Mouse (Mus musculus) kidney, postnatal 0 days (tissue): ENCODE data around the gene Sbf2. TPM values are rescaled to one million over a fixed set of nuclear protein-coding genes. Genes with fewer than 3 reads are reported as not detected.

Experiments
- ATAC-seq: fragments of 200-750 bp; cut with Nextera tagmentation; replicated peaks from 2 replicates; pipeline ENCODE4 v1.8.0; 2017; ENCODE audit warnings: low read depth, moderate number of reproducible peaks, moderate TSS enrichment, moderate library complexity; ENCODE audit not compliant: low FRiP score
- DNase-seq: peaks from one replicate; pipeline ENCODE4 v3.0.0-alpha.2; 2016; ENCODE audit warnings: low spot score
- H3K27ac ChIP-seq: fragments of 300-500 bp; sonication (generic); 2 replicates; pipeline ENCODE4 v1.5.1; 2014; ENCODE audit warnings: mild to moderate bottlenecking
- H3K27me3 ChIP-seq: fragments of 300-500 bp; sonication (generic); 2 replicates; pipeline ENCODE4 v1.6.1; 2014; ENCODE audit warnings: low read length, mixed read lengths; ENCODE audit not compliant: insufficient read depth
- H3K36me3 ChIP-seq: fragments of 300-500 bp; sonication (generic); 2 replicates; pipeline ENCODE4 v1.6.1; 2014; ENCODE audit warnings: low read length, mixed read lengths; ENCODE audit not compliant: insufficient read depth
- H3K4me1 ChIP-seq: fragments of 300-500 bp; sonication (generic); replicated peaks from 2 replicates; pipeline ENCODE4 v1.6.1; 2014; ENCODE audit warnings: antibody characterized with exemption, low read length, mixed read lengths; ENCODE audit not compliant: insufficient read depth
- H3K4me2 ChIP-seq: fragments of 300-500 bp; sonication (generic); 2 replicates; pipeline ENCODE4 v1.6.1; 2014; ENCODE audit warnings: mild to moderate bottlenecking, low read length, moderate library complexity, mixed read lengths
- H3K4me3 ChIP-seq: fragments of 300-500 bp; sonication (generic); replicated peaks from 2 replicates; pipeline ENCODE4 v1.5.1; 2014; ENCODE audit warnings: low read depth, low read length
- H3K9ac ChIP-seq: fragments of 300-500 bp; sonication (generic); 2 replicates; pipeline ENCODE4 v1.6.1; 2014; ENCODE audit warnings: low read depth, low read length
- H3K9me3 ChIP-seq: fragments of 300-500 bp; sonication (generic); replicated peaks from 2 replicates; pipeline ENCODE4 v1.6.1; 2016; ENCODE audit warnings: low read length, inconsistent platforms, mixed read lengths
- CTCF ChIP-seq: IDR thresholded peaks from 2 replicates; pipeline ENCODE4 v1.5.1; 2016; ENCODE audit warnings: antibody characterized with exemption, low read depth, mild to moderate bottlenecking, moderate library complexity
- WGBS: fragments of 180-500 bp; shearing (Covaris S2); extraction: QIAGEN DNeasy Blood & Tissue Kit; methylation state at CpG from one replicate; pipeline ENCODE4 v1.1.7; 2014; 5-methylcytosine and 5-hydroxymethylcytosine counted together
- polyA plus RNA-seq: library from polyadenylated mRNA; unstranded; fragments of >200 nt; fragmentation: Nextera tagmentation; extraction: Ambion mirVana; gene quantifications from 2 replicates; pipeline ENCODE4 v1.2.1, GENCODE M21; 2015

Sbf2 gene
- polyA plus RNA-seq, 1 experiment from 2014 or later = 27.5 TPM

GRCm38 (mm10) chr7:110361516-110361915 is 253.2 kb downstream of the Sbf2 start:
- no peak for ATAC-seq
- H3K9me3 ChIP-seq = no peaks in the 10 kb centered on the region
- H3K4me3 ChIP-seq = no peak overlapping the region
- no peak for TF ChIP-seq CTCF
- H3K27me3 ChIP-seq = no peaks in the 10 kb centered on the region
- H3K4me2 ChIP-seq = no peak overlapping the region
- 87% methylated on average over 1 of the region's 1 CpGs for WGBS
- no peak for DNase-seq
- no peak overlapping the region for H3K9ac ChIP-seq
- peaks cover 27% of the 10 kb centered on the region for H3K36me3 ChIP-seq
- no peaks in the 10 kb centered on the region for H3K4me1 ChIP-seq
- no peak overlapping the region for H3K27ac ChIP-seq

GRCm38 (mm10) chr7:110359391-110359790 is 255.3 kb downstream of the Sbf2 start:
- WGBS = 98% methylated on average over 2 of the region's 2 CpGs
- DNase-seq = no peak
- peaks cover 18% of the 10 kb centered on the region for H3K36me3 ChIP-seq
- no peak for TF ChIP-seq CTCF
- no peaks in the 10 kb centered on the region for H3K9me3 ChIP-seq
- ATAC-seq = no peak
- H3K27ac ChIP-seq = no peak overlapping the region
- H3K4me1 ChIP-seq = no peaks in the 10 kb centered on the region
- H3K4me3 ChIP-seq = no peak overlapping the region
- H3K9ac ChIP-seq = no peak overlapping the region
- H3K4me2 ChIP-seq = no peak overlapping the region
- no peaks in the 10 kb centered on the region for H3K27me3 ChIP-seq

DNA sequence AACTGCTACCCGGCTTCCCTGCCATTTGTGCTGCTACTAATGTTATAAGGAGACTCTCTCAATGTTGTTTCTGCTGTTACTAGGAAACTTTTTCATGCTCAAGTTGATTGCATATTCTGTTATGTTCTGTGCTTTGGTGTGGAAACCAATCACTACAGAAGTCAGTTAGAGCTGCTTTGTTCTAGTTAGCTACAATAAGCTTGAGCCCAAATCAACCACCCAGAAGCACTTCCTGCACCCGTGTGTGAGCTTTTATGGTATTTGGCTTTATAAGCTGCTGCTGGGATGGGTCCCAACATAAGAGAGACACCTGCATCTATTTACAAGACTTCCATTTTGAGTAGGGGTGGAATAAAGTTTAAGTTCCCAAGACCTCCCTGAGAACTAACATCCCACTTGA is 260.8 kb downstream of the Sbf2 start:
- no peak for TF ChIP-seq CTCF
- DNase-seq = no peak
- 53% methylated on average over 2 of the region's 2 CpGs for WGBS

GRCm38 (mm10) chr7:110347250-110347649 is 267.5 kb downstream of the Sbf2 start:
- H3K9me3 ChIP-seq = no peaks in the 10 kb centered on the region
- ATAC-seq (no peak), DNase-seq (no peak)
- H3K36me3 ChIP-seq = peaks cover 20% of the 10 kb centered on the region; the same call in 1 of the 2 replicates
- no peak overlapping the region for H3K4me3 ChIP-seq
- no peak for TF ChIP-seq CTCF
- H3K27ac ChIP-seq = no peak overlapping the region
- H3K4me1 ChIP-seq = no peaks in the 10 kb centered on the region
- no peak overlapping the region for H3K9ac ChIP-seq
- H3K27me3 ChIP-seq = no peaks in the 10 kb centered on the region
- no peak overlapping the region for H3K4me2 ChIP-seq
- 87% methylated on average over 1 of the region's 1 CpGs for WGBS

More for the DNA sequence above, 260.8 kb downstream of the Sbf2 start:
- peaks cover 16% of the 10 kb centered on the region; the same call in 1 of the 2 replicates for H3K36me3 ChIP-seq
- no peak overlapping the region for H3K4me2 ChIP-seq
- no peak for ATAC-seq
- no peak overlapping the region for H3K27ac ChIP-seq
- no peaks in the 10 kb centered on the region for H3K27me3 ChIP-seq
- no peaks in the 10 kb centered on the region for H3K9me3 ChIP-seq
- no peaks in the 10 kb centered on the region for H3K4me1 ChIP-seq
- H3K9ac ChIP-seq = no peak overlapping the region
- H3K4me3 ChIP-seq = no peak overlapping the region

DNA sequence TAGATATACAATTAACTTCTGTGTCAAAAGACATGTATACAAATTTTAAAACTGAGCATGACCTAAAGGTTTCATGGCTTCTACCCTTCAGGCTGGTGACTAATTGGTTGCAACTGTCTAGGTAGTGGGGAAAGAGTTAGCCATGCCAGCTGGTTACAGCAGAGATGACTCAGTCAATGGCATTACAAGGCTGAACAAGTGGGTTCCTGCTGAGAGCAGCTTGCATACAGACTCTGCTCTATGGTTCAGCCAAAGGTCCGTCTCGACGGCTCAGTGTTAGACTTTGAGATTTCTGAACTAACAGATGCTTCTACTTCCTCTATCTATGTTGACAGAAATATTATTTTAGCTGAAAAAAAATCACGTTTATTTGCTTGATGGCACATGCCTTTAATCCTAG is 277.1 kb downstream of the Sbf2 start:
- Histone ChIP-seq H3K4me3 (no peak overlapping the region), H3K9me3 (no peaks in the 10 kb centered on the region), H3K27me3 (no peaks in the 10 kb centered on the region), H3K4me2 (no peak overlapping the region), H3K4me1 (no peaks in the 10 kb centered on the region), H3K36me3 (peaks cover 28% of the 10 kb centered on the region; the same call in 1 of the 2 replicates), H3K9ac (no peak overlapping the region), H3K27ac (no peak overlapping the region)
- WGBS = 88% methylated on average over 4 of the region's 4 CpGs
- no peak for ATAC-seq
- TF ChIP-seq CTCF = no peak
- no peak for DNase-seq

GRCm38 (mm10) chr7:110325381-110326110 is 289.2 kb downstream of the Sbf2 start:
- Histone ChIP-seq H3K27ac (no peak overlapping the region), H3K4me3 (no peak overlapping the region), H3K9me3 (peaks cover 3% of the 10 kb centered on the region; the same call in 1 of the 2 replicates), H3K9ac (no peak overlapping the region), H3K36me3 (peaks cover 42% of the 10 kb centered on the region), H3K4me2 (no peak overlapping the region), H3K4me1 (no peaks in the 10 kb centered on the region), H3K27me3 (no peaks in the 10 kb centered on the region)
- ATAC-seq (no peak), DNase-seq (no peak)
- WGBS = 93% methylated on average over 5 of the region's 5 CpGs
- no peak for TF ChIP-seq CTCF

- Histone ChIP-seq H3K4me2 (no peak overlapping the region), H3K36me3 (peaks cover 42% of the 10 kb centered on the region), H3K4me1 (no peaks in the 10 kb centered on the region), H3K27ac (no peak overlapping the region), H3K9me3 (peaks cover 3% of the 10 kb centered on the region; the same call in 1 of the 2 replicates), H3K4me3 (no peak overlapping the region), H3K27me3 (no peaks in the 10 kb centered on the region), H3K9ac (no peak overlapping the region)
- ATAC-seq (no peak), DNase-seq (no peak)
- no peak for TF ChIP-seq CTCF
- WGBS = 93% methylated on average over 1 of the region's 1 CpGs
Measured at GRCm38 (mm10) chr7:110324852-110325251, 289.9 kb downstream of the Sbf2 start.
